Mouse (Mus musculus): ENCODE data around the gene Timp4.
"Not testable (repeated sequence)": the region's sequence is repeated elsewhere in the genome, so short reads cannot be mapped to it uniquely, and the experiment has no call there.

Gene Timp4

GRCm38 (mm10) chr6:115245500-115246058, 6.4 kb downstream of the Timp4 start:
- DNase-seq: no peak

GRCm38 (mm10) chr6:115244222-115244621, 7.8 kb downstream of the Timp4 start:
- no peak for DNase-seq

GRCm38 (mm10) chr6:115241939-115242338, 10.1 kb downstream of the Timp4 start:
- DNase-seq: no peak

GRCm38 (mm10) chr6:115241131-115241699, 10.8 kb downstream of the Timp4 start:
- DNase-seq: no peak

GRCm38 (mm10) chr6:115240431-115240830, 11.6 kb downstream of the Timp4 start:
- DNase-seq: not testable (repeated sequence)

- no peak for DNase-seq
Observed at GRCm38 (mm10) chr6:115239335-115239734, 12.7 kb downstream of the Timp4 start.

GRCm38 (mm10) chr6:115238031-115239027, 13.7 kb downstream of the Timp4 start:
- DNase-seq: no peak

GRCm38 (mm10) chr6:115232562-115232961, 19.4 kb downstream of the Timp4 start:
- no peak for DNase-seq

- DNase-seq: no peak
Observed at GRCm38 (mm10) chr6:115231836-115232235, 20.2 kb downstream of the Timp4 start.

GRCm38 (mm10) chr6:115230557-115230956, 21.4 kb downstream of the Timp4 start:
- DNase-seq: no peak

- peak; percentile 46 for DNase-seq
Observed at GRCm38 (mm10) chr6:115227529-115227928, 24.5 kb downstream of the Timp4 start.

- DNase-seq: no peak
Observed at GRCm38 (mm10) chr6:115227043-115227442, 25.0 kb downstream of the Timp4 start, which contains the start of gene Gm17482. Gene Gm17482, plus strand, starts transcription at chr6:115227343.

GRCm38 (mm10) chr6:115225519-115225918, 26.5 kb downstream of the Timp4 start:
- no peak for DNase-seq

- no peak for DNase-seq
Observed at GRCm38 (mm10) chr6:115221215-115221641, 30.8 kb downstream of the Timp4 start.

GRCm38 (mm10) chr6:115213129-115213528, 38.9 kb downstream of the Timp4 start:
- no peak for DNase-seq

GRCm38 (mm10) chr6:115212132-115212903, 39.7 kb downstream of the Timp4 start:
- DNase-seq: no peak

- no peak for DNase-seq
Observed at GRCm38 (mm10) chr6:115210820-115211219, 41.2 kb downstream of the Timp4 start.

- no peak for DNase-seq
Observed at GRCm38 (mm10) chr6:115210187-115210586, 41.8 kb downstream of the Timp4 start.

- DNase-seq: no peak
Observed at GRCm38 (mm10) chr6:115203029-115203428, 49.0 kb downstream of the Timp4 start.

GRCm38 (mm10) chr6:115200753-115201152, 51.3 kb downstream of the Timp4 start:
- DNase-seq: no peak
